15 mouse cellular contexts compared by ENCODE assay signal in genomic region chr1:164492476-164492875, GRCm38 (mm10). TPM values are rescaled to one million over a fixed set of nuclear protein-coding genes. Genes with fewer than 3 reads are reported as not detected.
"Had no signal": no experiment of that assay in that cellular context is flagged by ENCODE, and none has a peak within 500 bp of the region (broad histone marks: within the 10 kb centered on the region; RNA-seq: fewer than 3 reads in every experiment).

No protein-coding gene starts in this region.

- H3K27me3 ChIP-seq: embryonic facial prominence, embryonic 12.5 days; embryonic facial prominence, embryonic 13.5 days; embryonic facial prominence, embryonic 15.5 days; forebrain, embryonic 12.5 days; forebrain, embryonic 13.5 days; forebrain, embryonic 15.5 days had no signal

- ATAC-seq: forebrain, embryonic 13.5 days; forebrain, embryonic 14.5 days; forebrain, embryonic 15.5 days; forebrain, embryonic 16.5 days; forebrain, postnatal 0 days had no signal

- H3K4me3 ChIP-seq: embryonic facial prominence, embryonic 10.5 days; embryonic facial prominence, embryonic 12.5 days; embryonic facial prominence, embryonic 13.5 days; embryonic facial prominence, embryonic 15.5 days; erythroblast, embryonic 14.5 days; forebrain, embryonic 10.5 days; forebrain, embryonic 12.5 days; forebrain, embryonic 13.5 days; forebrain, embryonic 15.5 days; heart, adult 2 months had no signal

- DNase-seq: embryo, embryonic 11 days had no signal

- H3K4me1 ChIP-seq: embryonic facial prominence, embryonic 12.5 days; embryonic facial prominence, embryonic 13.5 days; forebrain, embryonic 10.5 days; forebrain, embryonic 12.5 days; forebrain, embryonic 13.5 days; forebrain, embryonic 15.5 days had no signal

- H3K9ac ChIP-seq: embryonic facial prominence, embryonic 12.5 days; embryonic facial prominence, embryonic 13.5 days; embryonic facial prominence, embryonic 15.5 days; forebrain, embryonic 12.5 days; forebrain, embryonic 13.5 days; forebrain, embryonic 15.5 days; forebrain, postnatal 0 days had no signal

- H3K36me3 ChIP-seq: embryonic facial prominence, embryonic 10.5 days; embryonic facial prominence, embryonic 12.5 days; embryonic facial prominence, embryonic 13.5 days; embryonic facial prominence, embryonic 15.5 days; forebrain, embryonic 10.5 days; forebrain, embryonic 12.5 days; forebrain, embryonic 15.5 days had no signal

- H3K9me3 ChIP-seq: embryonic facial prominence, embryonic 10.5 days; embryonic facial prominence, embryonic 12.5 days; embryonic facial prominence, embryonic 13.5 days; embryonic facial prominence, embryonic 15.5 days; forebrain, embryonic 10.5 days; forebrain, embryonic 12.5 days; forebrain, embryonic 13.5 days; forebrain, embryonic 15.5 days had no signal

- H3K27ac ChIP-seq: embryonic facial prominence, embryonic 10.5 days; embryonic facial prominence, embryonic 12.5 days; embryonic facial prominence, embryonic 13.5 days; embryonic facial prominence, embryonic 15.5 days; forebrain, embryonic 10.5 days; forebrain, embryonic 12.5 days; forebrain, embryonic 13.5 days; forebrain, embryonic 15.5 days; gastrocnemius, adult 2 months; heart, adult 2 months had no signal

RNA-seq across cellular contexts. Expression of gene Atp1b1, which starts 34.3 kb away (rescaled TPM):
- polyA plus RNA-seq: erythroblast, embryonic 14.5 days had no signal
